Mouse (Mus musculus) layer of hippocampus, adult 8-10 months (tissue): Measurements from ENCODE around the gene Neurl2. TPM values are rescaled to one million over a fixed set of nuclear protein-coding genes. Genes with fewer than 3 reads are reported as not detected.
"Not testable (repeated sequence)": the region's sequence is repeated elsewhere in the genome, so short reads cannot be mapped to it uniquely, and the experiment has no call there.

Experiments
- DNase-seq, 2 experiments: peaks; one replicate each; pipeline ENCODE4 v3.0.0; 2022; ENCODE audit warnings: low spot score in 2 of 2
- total RNA-seq, 4 experiments: library from RNA; stranded (reverse); gene quantifications; 2 replicates each; pipeline ENCODE4 v1.2.4; 2022

Gene Neurl2
- total RNA-seq, 4 experiments from 2014 or later: 1.6 to 4.9 (median 3.6) TPM

GRCm38 (mm10) chr2:164817703-164818102, 15.6 kb downstream of the Neurl2 start:
- no peak for DNase-seq

- no peak for DNase-seq
Measured at GRCm38 (mm10) chr2:164817206-164817605, 16.1 kb downstream of the Neurl2 start.

GRCm38 (mm10) chr2:164815821-164816220, 17.4 kb downstream of the Neurl2 start:
- no peak for DNase-seq

- DNase-seq: no peak
Measured at GRCm38 (mm10) chr2:164815348-164815747, 17.9 kb downstream of the Neurl2 start.

- no peak for DNase-seq
Measured at GRCm38 (mm10) chr2:164813557-164813956, 19.7 kb downstream of the Neurl2 start.

GRCm38 (mm10) chr2:164806614-164807013, 26.6 kb downstream of the Neurl2 start:
- no peak for DNase-seq

GRCm38 (mm10) chr2:164805332-164805718, 27.9 kb downstream of the Neurl2 start:
- DNase-seq: no peak

GRCm38 (mm10) chr2:164804533-164805331, 28.5 kb downstream of the Neurl2 start, which contains the start of the genes Acot8 and Zswim3:
Acot8 (minus strand) TSS chr2:164804882.
Zswim3 (plus strand) TSS chr2:164805098.
- DNase-seq: peak; percentile 98 to 99

GRCm38 (mm10) chr2:164803921-164804313, 29.3 kb downstream of the Neurl2 start:
- no peak for DNase-seq

- DNase-seq: no peak
Measured at GRCm38 (mm10) chr2:164803201-164803920, 29.9 kb downstream of the Neurl2 start.

- no peak for DNase-seq
Measured at GRCm38 (mm10) chr2:164800252-164801004, 32.8 kb downstream of the Neurl2 start.

- not testable (repeated sequence) for DNase-seq
Measured at GRCm38 (mm10) chr2:164798554-164798953, 34.7 kb downstream of the Neurl2 start.

GRCm38 (mm10) chr2:164795868-164796267, 37.4 kb downstream of the Neurl2 start:
- no peak for DNase-seq

- DNase-seq: peak; percentile 80 to 86
Measured at GRCm38 (mm10) chr2:164794293-164794692, 39.0 kb downstream of the Neurl2 start.

- no peak for DNase-seq
Measured at GRCm38 (mm10) chr2:164793772-164794171, 39.5 kb downstream of the Neurl2 start.

- DNase-seq: peak in 1 of 2 experiments; percentile 51
Measured at GRCm38 (mm10) chr2:164793236-164793635, 40.0 kb downstream of the Neurl2 start.

GRCm38 (mm10) chr2:164792400-164793190, 40.7 kb downstream of the Neurl2 start:
- DNase-seq: no peak

- no peak for DNase-seq
Measured at GRCm38 (mm10) chr2:164791841-164792261, 41.4 kb downstream of the Neurl2 start.

- no peak for DNase-seq
Measured at GRCm38 (mm10) chr2:164790451-164790850, 42.8 kb downstream of the Neurl2 start.

- DNase-seq: no peak
Measured at GRCm38 (mm10) chr2:164788411-164788810, 44.8 kb downstream of the Neurl2 start.

- no peak for DNase-seq
Measured at GRCm38 (mm10) chr2:164787779-164788178, 45.5 kb downstream of the Neurl2 start.
